Mouse (Mus musculus) ES-CJ7 (cell line): Measurements from ENCODE around the gene Ech1.

ENCODE experiments used
- DNase-seq: peaks from one replicate; pipeline ENCODE4 v3.0.0; 2011; ENCODE audit warnings: low read depth, low spot score

Ech1 gene

GRCm38 (mm10) chr7:28859953-28860352 lies 34.9 kb downstream of the Ech1 start:
- no peak for DNase-seq

- peak; percentile 73 for DNase-seq
Observed at GRCm38 (mm10) chr7:28860898-28861297, 35.9 kb downstream of the Ech1 start.

GRCm38 (mm10) chr7:28862817-28863499 lies 37.9 kb downstream of the Ech1 start:
- no peak for DNase-seq

GRCm38 (mm10) chr7:28863540-28863939 lies 38.5 kb downstream of the Ech1 start, which contains the start of gene Lgals7:
Lgals7 (plus strand) TSS chr7:28863853.
- DNase-seq, result no peak

GRCm38 (mm10) chr7:28864288-28864750 lies 39.3 kb downstream of the Ech1 start:
- DNase-seq, result no peak

- DNase-seq, result peak; percentile 94
Observed at GRCm38 (mm10) chr7:28865481-28866300, 40.7 kb downstream of the Ech1 start.

GRCm38 (mm10) chr7:28866769-28867507 lies 41.9 kb downstream of the Ech1 start:
- DNase-seq, result no peak

GRCm38 (mm10) chr7:28867508-28868340 lies 42.7 kb downstream of the Ech1 start:
- peak; percentile 68 for DNase-seq

GRCm38 (mm10) chr7:28870901-28871664 lies 46.1 kb downstream of the Ech1 start:
- no peak for DNase-seq

GRCm38 (mm10) chr7:28874565-28874964 lies 49.5 kb downstream of the Ech1 start:
- DNase-seq, result no peak

GRCm38 (mm10) chr7:28876099-28876498 lies 51.1 kb downstream of the Ech1 start:
- DNase-seq, result no peak

GRCm38 (mm10) chr7:28877155-28877554 lies 52.1 kb downstream of the Ech1 start:
- DNase-seq, result no peak

GRCm38 (mm10) chr7:28877856-28878255 lies 52.8 kb downstream of the Ech1 start:
- DNase-seq, result no peak

GRCm38 (mm10) chr7:28879606-28880005 lies 54.6 kb downstream of the Ech1 start:
- no peak for DNase-seq

- DNase-seq, result no peak
Observed at GRCm38 (mm10) chr7:28880554-28880953, 55.5 kb downstream of the Ech1 start.

GRCm38 (mm10) chr7:28881199-28881598 lies 56.2 kb downstream of the Ech1 start, which contains the start of gene Capn12:
Capn12 (plus strand) TSS chr7:28881422.
- no peak for DNase-seq
